Mouse (Mus musculus): ENCODE data around the gene Zfp618. TPM values are rescaled to one million over a fixed set of nuclear protein-coding genes. Genes with fewer than 3 reads are reported as not detected.

Zfp618 gene
- polyA plus RNA-seq, 1 experiment from 2014 or later = 27.3 TPM

GRCm38 (mm10) chr4:62964844-62965496 is 403 bp upstream of the Zfp618 start:
- peak; percentile 45 for DNase-seq (ENCODE audit: low spot score)

GRCm38 (mm10) chr4:62969526-62969925 is 4.2 kb downstream of the Zfp618 start:
- H3K9me3 ChIP-seq (replicated peaks; ENCODE audit: control insufficient read depth, low read length) = no peaks in the 10 kb centered on the region
- H3K27ac ChIP-seq (replicated peaks; ENCODE audit: low read depth, low read length) = no peak overlapping the region
- H3K4me2 ChIP-seq (ENCODE audit: low read depth, low read length) = no peak overlapping the region
- no peaks in the 10 kb centered on the region for H3K27me3 ChIP-seq (ENCODE audit: control insufficient read depth, insufficient read depth, low read length)
- H3K4me1 ChIP-seq (ENCODE audit: control insufficient read depth, insufficient read depth, low read length) = no peaks in the 10 kb centered on the region
- no peaks in the 10 kb centered on the region for H3K36me3 ChIP-seq (replicated peaks; ENCODE audit: control insufficient read depth, insufficient read depth, low read depth, low read length)
- H3K4me3 ChIP-seq (ENCODE audit: low read depth, low read length) = no peak overlapping the region
- ATAC-seq (replicated peaks; ENCODE audit: insufficient number of reproducible peaks, low FRiP score, low TSS enrichment, low read depth) (no peak), DNase-seq (ENCODE audit: low spot score) (no peak)
- 92% methylated on average over 5 of the region's 5 CpGs for WGBS
- no peak overlapping the region for H3K9ac ChIP-seq (replicated peaks; ENCODE audit: low read length)

More at GRCm38 (mm10) chr4:62964844-62965496, 403 bp upstream of the Zfp618 start:
- H3K36me3 ChIP-seq (replicated peaks; ENCODE audit: control insufficient read depth, insufficient read depth, low read depth, low read length) = no peaks in the 10 kb centered on the region
- H3K9me3 ChIP-seq (replicated peaks; ENCODE audit: control insufficient read depth, low read length) = no peaks in the 10 kb centered on the region
- peak overlapping the region; percentile 47 for H3K4me2 ChIP-seq (ENCODE audit: low read depth, low read length)
- H3K27ac ChIP-seq (replicated peaks; ENCODE audit: low read depth, low read length) = peak overlapping the region; percentile 91
- peak overlapping the region; percentile 100 for H3K9ac ChIP-seq (replicated peaks; ENCODE audit: low read length)
- WGBS = 2% methylated on average over 19 of the region's 52 CpGs
- no peaks in the 10 kb centered on the region for H3K4me1 ChIP-seq (ENCODE audit: control insufficient read depth, insufficient read depth, low read length)
- no peak; the same call in 1 of the 2 replicates for ATAC-seq (replicated peaks; ENCODE audit: insufficient number of reproducible peaks, low FRiP score, low TSS enrichment, low read depth)
- no peaks in the 10 kb centered on the region for H3K27me3 ChIP-seq (ENCODE audit: control insufficient read depth, insufficient read depth, low read length)
- peak overlapping the region; percentile 95 for H3K4me3 ChIP-seq (ENCODE audit: low read depth, low read length)

- no peaks in the 10 kb centered on the region for H3K9me3 ChIP-seq (replicated peaks; ENCODE audit: control insufficient read depth, low read length)
- no peaks in the 10 kb centered on the region for H3K4me1 ChIP-seq (ENCODE audit: control insufficient read depth, insufficient read depth, low read length)
- no peaks in the 10 kb centered on the region for H3K27me3 ChIP-seq (ENCODE audit: control insufficient read depth, insufficient read depth, low read length)
- no peaks in the 10 kb centered on the region for H3K36me3 ChIP-seq (replicated peaks; ENCODE audit: control insufficient read depth, insufficient read depth, low read depth, low read length)
- DNase-seq (ENCODE audit: low spot score) (no peak), ATAC-seq (replicated peaks; ENCODE audit: insufficient number of reproducible peaks, low FRiP score, low TSS enrichment, low read depth) (no peak; the same call in 1 of the 2 replicates)
- no peak overlapping the region for H3K4me3 ChIP-seq (ENCODE audit: low read depth, low read length)
- no peak overlapping the region for H3K9ac ChIP-seq (replicated peaks; ENCODE audit: low read length)
- H3K27ac ChIP-seq (replicated peaks; ENCODE audit: low read depth, low read length) = no peak overlapping the region
- H3K4me2 ChIP-seq (ENCODE audit: low read depth, low read length) = no peak overlapping the region
- 85% methylated on average over 1 of the region's 1 CpGs for WGBS
These were observed 6.6 kb downstream of the Zfp618 start for GRCm38 (mm10) chr4:62971991-62972390.

GRCm38 (mm10) chr4:62973086-62973485 is 7.7 kb downstream of the Zfp618 start:
- 84% methylated on average over 3 of the region's 3 CpGs for WGBS
- no peaks in the 10 kb centered on the region for H3K36me3 ChIP-seq (replicated peaks; ENCODE audit: control insufficient read depth, insufficient read depth, low read depth, low read length)
- H3K4me3 ChIP-seq (ENCODE audit: low read depth, low read length) = no peak overlapping the region

GRCm38 (mm10) chr4:62974901-62975300 is 9.5 kb downstream of the Zfp618 start:
- WGBS = 81% methylated on average over 2 of the region's 2 CpGs
- H3K4me3 ChIP-seq (ENCODE audit: low read depth, low read length) = no peak overlapping the region
- no peak overlapping the region for H3K4me2 ChIP-seq (ENCODE audit: low read depth, low read length)
- H3K9ac ChIP-seq (replicated peaks; ENCODE audit: low read length) = no peak overlapping the region
- ATAC-seq (replicated peaks; ENCODE audit: insufficient number of reproducible peaks, low FRiP score, low TSS enrichment, low read depth) (no peak), DNase-seq (ENCODE audit: low spot score) (no peak)
- H3K27me3 ChIP-seq (ENCODE audit: control insufficient read depth, insufficient read depth, low read length) = no peaks in the 10 kb centered on the region
- H3K9me3 ChIP-seq (replicated peaks; ENCODE audit: control insufficient read depth, low read length) = no peaks in the 10 kb centered on the region
- no peak overlapping the region for H3K27ac ChIP-seq (replicated peaks; ENCODE audit: low read depth, low read length)
- no peaks in the 10 kb centered on the region for H3K36me3 ChIP-seq (replicated peaks; ENCODE audit: control insufficient read depth, insufficient read depth, low read depth, low read length)
- no peaks in the 10 kb centered on the region for H3K4me1 ChIP-seq (ENCODE audit: control insufficient read depth, insufficient read depth, low read length)

More at GRCm38 (mm10) chr4:62973086-62973485, 7.7 kb downstream of the Zfp618 start:
- no peak overlapping the region for H3K27ac ChIP-seq (replicated peaks; ENCODE audit: low read depth, low read length)
- H3K4me2 ChIP-seq (ENCODE audit: low read depth, low read length) = no peak overlapping the region
- H3K27me3 ChIP-seq (ENCODE audit: control insufficient read depth, insufficient read depth, low read length) = no peaks in the 10 kb centered on the region
- H3K9ac ChIP-seq (replicated peaks; ENCODE audit: low read length) = no peak overlapping the region
- no peaks in the 10 kb centered on the region for H3K4me1 ChIP-seq (ENCODE audit: control insufficient read depth, insufficient read depth, low read length)
- ATAC-seq (replicated peaks; ENCODE audit: insufficient number of reproducible peaks, low FRiP score, low TSS enrichment, low read depth) (no peak), DNase-seq (ENCODE audit: low spot score) (no peak)
- H3K9me3 ChIP-seq (replicated peaks; ENCODE audit: control insufficient read depth, low read length) = no peaks in the 10 kb centered on the region

- Histone ChIP-seq H3K27me3 (ENCODE audit: control insufficient read depth, insufficient read depth, low read length) (no peaks in the 10 kb centered on the region), H3K9ac (replicated peaks; ENCODE audit: low read length) (no peak overlapping the region), H3K9me3 (replicated peaks; ENCODE audit: control insufficient read depth, low read length) (no peaks in the 10 kb centered on the region), H3K4me2 (ENCODE audit: low read depth, low read length) (no peak overlapping the region), H3K4me1 (ENCODE audit: control insufficient read depth, insufficient read depth, low read length) (no peaks in the 10 kb centered on the region), H3K4me3 (ENCODE audit: low read depth, low read length) (no peak overlapping the region), H3K36me3 (replicated peaks; ENCODE audit: control insufficient read depth, insufficient read depth, low read depth, low read length) (no peaks in the 10 kb centered on the region), H3K27ac (replicated peaks; ENCODE audit: low read depth, low read length) (no peak overlapping the region)
- 86% methylated on average over 6 of the region's 6 CpGs for WGBS
- DNase-seq (ENCODE audit: low spot score) = no peak
- no peak for ATAC-seq (replicated peaks; ENCODE audit: insufficient number of reproducible peaks, low FRiP score, low TSS enrichment, low read depth)
These were observed 10.2 kb downstream of the Zfp618 start for GRCm38 (mm10) chr4:62975541-62975940.

GRCm38 (mm10) chr4:62977454-62977853 is 12.1 kb downstream of the Zfp618 start:
- H3K9me3 ChIP-seq (replicated peaks; ENCODE audit: control insufficient read depth, low read length) = no peaks in the 10 kb centered on the region
- no peaks in the 10 kb centered on the region for H3K36me3 ChIP-seq (replicated peaks; ENCODE audit: control insufficient read depth, insufficient read depth, low read depth, low read length)
- H3K4me1 ChIP-seq (ENCODE audit: control insufficient read depth, insufficient read depth, low read length) = no peaks in the 10 kb centered on the region
- 84% methylated on average over 6 of the region's 6 CpGs for WGBS
- no peak overlapping the region for H3K9ac ChIP-seq (replicated peaks; ENCODE audit: low read length)
- ATAC-seq (replicated peaks; ENCODE audit: insufficient number of reproducible peaks, low FRiP score, low TSS enrichment, low read depth) (no peak), DNase-seq (ENCODE audit: low spot score) (no peak)
- no peak overlapping the region for H3K4me3 ChIP-seq (ENCODE audit: low read depth, low read length)
- H3K27me3 ChIP-seq (ENCODE audit: control insufficient read depth, insufficient read depth, low read length) = no peaks in the 10 kb centered on the region
- H3K4me2 ChIP-seq (ENCODE audit: low read depth, low read length) = no peak overlapping the region
- H3K27ac ChIP-seq (replicated peaks; ENCODE audit: low read depth, low read length) = no peak overlapping the region

GRCm38 (mm10) chr4:62978501-62978911 is 13.1 kb downstream of the Zfp618 start:
- Histone ChIP-seq H3K4me3 (ENCODE audit: low read depth, low read length) (no peak overlapping the region), H3K4me2 (ENCODE audit: low read depth, low read length) (no peak overlapping the region), H3K4me1 (ENCODE audit: control insufficient read depth, insufficient read depth, low read length) (no peaks in the 10 kb centered on the region), H3K27ac (replicated peaks; ENCODE audit: low read depth, low read length) (no peak overlapping the region), H3K27me3 (ENCODE audit: control insufficient read depth, insufficient read depth, low read length) (no peaks in the 10 kb centered on the region), H3K9me3 (replicated peaks; ENCODE audit: control insufficient read depth, low read length) (no peaks in the 10 kb centered on the region), H3K9ac (replicated peaks; ENCODE audit: low read length) (no peak overlapping the region), H3K36me3 (replicated peaks; ENCODE audit: control insufficient read depth, insufficient read depth, low read depth, low read length) (no peaks in the 10 kb centered on the region)
- DNase-seq (ENCODE audit: low spot score) (no peak), ATAC-seq (replicated peaks; ENCODE audit: insufficient number of reproducible peaks, low FRiP score, low TSS enrichment, low read depth) (no peak)
- 69% methylated on average over 10 of the region's 10 CpGs for WGBS
